Mouse (Mus musculus) liver, embryonic 16.5 days (tissue): ENCODE results near the gene Prss43. TPM values are rescaled to one million over a fixed set of nuclear protein-coding genes. Genes with fewer than 3 reads are reported as not detected.
"Not testable (repeated sequence)": the region's sequence is repeated elsewhere in the genome, so short reads cannot be mapped to it uniquely, and the experiment has no call there.

Experiments
- ATAC-seq: fragments of 200-750 bp; cut with Nextera tagmentation; 2 replicates; pipeline ENCODE4 v1.8.0; 2017; ENCODE audit warnings: low read depth, mild to moderate bottlenecking, moderate number of reproducible peaks, moderate library complexity
- H3K27ac ChIP-seq: fragments of 300-500 bp; sonication (generic); 2 replicates; pipeline ENCODE4 v1.5.1; 2014; ENCODE audit warnings: mild to moderate bottlenecking, low read length
- H3K27me3 ChIP-seq: fragments of 300-500 bp; sonication (generic); 2 replicates; pipeline ENCODE4 v1.6.1; 2014; ENCODE audit warnings: low read depth, low read length, mixed read lengths; ENCODE audit not compliant: control insufficient read depth, insufficient read depth
- H3K36me3 ChIP-seq: fragments of 300-500 bp; sonication (generic); 2 replicates; pipeline ENCODE4 v1.6.1; 2014; ENCODE audit warnings: mild to moderate bottlenecking; ENCODE audit not compliant: control insufficient read depth, insufficient read depth
- H3K4me1 ChIP-seq: fragments of 300-500 bp; sonication (generic); 2 replicates; pipeline ENCODE4 v1.6.1; 2014; ENCODE audit warnings: low read depth, low read length, mixed read lengths; ENCODE audit not compliant: control insufficient read depth
- H3K4me2 ChIP-seq: fragments of 300-500 bp; sonication (generic); 2 replicates; pipeline ENCODE4 v1.6.1; 2014; ENCODE audit warnings: low read depth, low read length, mixed read lengths
- H3K4me3 ChIP-seq: fragments of 300-500 bp; sonication (generic); 2 replicates; pipeline ENCODE4 v1.5.1; 2014; ENCODE audit warnings: low read depth, mild to moderate bottlenecking, low read length
- H3K9ac ChIP-seq: fragments of 300-500 bp; sonication (generic); 2 replicates; pipeline ENCODE4 v1.6.1; 2014; ENCODE audit warnings: low read depth, low read length
- H3K9me3 ChIP-seq: fragments of 300-500 bp; sonication (generic); replicated peaks from 2 replicates; pipeline ENCODE4 v1.6.1; 2016; ENCODE audit warnings: low read length; ENCODE audit not compliant: control insufficient read depth
- WGBS: fragments of 180-500 bp; shearing (Covaris S2); extraction: QIAGEN DNeasy Blood & Tissue Kit; methylation state at CpG from one replicate; pipeline ENCODE4 v1.1.7; 2014; ENCODE audit not compliant: insufficient replicate concordance; 5-methylcytosine and 5-hydroxymethylcytosine counted together
- polyA plus RNA-seq: library from polyadenylated mRNA; unstranded; fragments of >200 nt; fragmentation: Nextera tagmentation; extraction: Ambion mirVana; gene quantifications from 2 replicates; pipeline ENCODE4 v1.2.1, GENCODE M21; 2015

The Prss43 gene
- polyA plus RNA-seq, 1 experiment from 2014 or later: not detected

GRCm38 (mm10) chr9:110797013-110797412, 29.5 kb upstream of the Prss43 start:
- Histone ChIP-seq H3K36me3 (no peaks in the 10 kb centered on the region), H3K27me3 (no peaks in the 10 kb centered on the region), H3K9ac (no peak overlapping the region), H3K4me2 (no peak overlapping the region), H3K9me3 (no peaks in the 10 kb centered on the region), H3K4me1 (no peaks in the 10 kb centered on the region), H3K4me3 (no peak overlapping the region), H3K27ac (no peak overlapping the region)
- WGBS: 62% methylated on average over 10 of the region's 10 CpGs
- ATAC-seq: no peak

GRCm38 (mm10) chr9:110797866-110798265, 28.6 kb upstream of the Prss43 start, which contains the start of gene Prss42:
Gene Prss42, plus strand, starts transcription at chr9:110798166.
- no peaks in the 10 kb centered on the region for H3K4me1 ChIP-seq
- no peaks in the 10 kb centered on the region for H3K9me3 ChIP-seq
- no peak within 1 kb of the TSS for H3K4me2 ChIP-seq
- H3K27ac ChIP-seq: no peak within 1 kb of the TSS
- 81% methylated on average over 14 of the region's 14 CpGs for WGBS
- no peaks in the 10 kb centered on the region for H3K36me3 ChIP-seq
- no peak for ATAC-seq
- H3K9ac ChIP-seq: no peak within 1 kb of the TSS
- no peaks in the 10 kb centered on the region for H3K27me3 ChIP-seq
- H3K4me3 ChIP-seq: no peak within 1 kb of the TSS

- no peak for ATAC-seq
- H3K9me3 ChIP-seq: no peaks in the 10 kb centered on the region
- WGBS: 62% methylated on average over 8 of the region's 8 CpGs
Observed at GRCm38 (mm10) chr9:110800834-110801479, 25.5 kb upstream of the Prss43 start.

GRCm38 (mm10) chr9:110803294-110803693, 23.2 kb upstream of the Prss43 start:
- WGBS: 42% methylated on average over 4 of the region's 4 CpGs

More at GRCm38 (mm10) chr9:110800834-110801479, 25.5 kb upstream of the Prss43 start:
- Histone ChIP-seq H3K27ac (no peak overlapping the region), H3K4me2 (no peak overlapping the region), H3K27me3 (no peaks in the 10 kb centered on the region), H3K4me3 (no peak overlapping the region), H3K36me3 (no peaks in the 10 kb centered on the region), H3K4me1 (no peaks in the 10 kb centered on the region), H3K9ac (no peak overlapping the region)

GRCm38 (mm10) chr9:110810051-110810450, 16.4 kb upstream of the Prss43 start:
- 66% methylated on average over 4 of the region's 4 CpGs for WGBS
- no peaks in the 10 kb centered on the region for H3K27me3 ChIP-seq
- no peaks in the 10 kb centered on the region for H3K36me3 ChIP-seq
- no peak overlapping the region for H3K4me2 ChIP-seq
- H3K9me3 ChIP-seq: no peaks in the 10 kb centered on the region
- ATAC-seq: no peak
- no peaks in the 10 kb centered on the region for H3K4me1 ChIP-seq
- H3K9ac ChIP-seq: no peak overlapping the region
- no peak overlapping the region for H3K4me3 ChIP-seq
- H3K27ac ChIP-seq: no peak overlapping the region

More at GRCm38 (mm10) chr9:110803294-110803693, 23.2 kb upstream of the Prss43 start:
- no peak overlapping the region for H3K9ac ChIP-seq
- no peaks in the 10 kb centered on the region for H3K27me3 ChIP-seq
- no peaks in the 10 kb centered on the region for H3K4me1 ChIP-seq
- no peak for ATAC-seq
- H3K36me3 ChIP-seq: no peaks in the 10 kb centered on the region
- H3K27ac ChIP-seq: no peak overlapping the region
- no peak overlapping the region for H3K4me2 ChIP-seq
- no peaks in the 10 kb centered on the region for H3K9me3 ChIP-seq
- no peak overlapping the region for H3K4me3 ChIP-seq

GRCm38 (mm10) chr9:110813789-110814188, 12.7 kb upstream of the Prss43 start, which contains the start of gene Prss44:
Gene Prss44, plus strand, starts transcription at chr9:110813994.
- no peaks in the 10 kb centered on the region for H3K36me3 ChIP-seq
- H3K27me3 ChIP-seq: no peaks in the 10 kb centered on the region
- 51% methylated on average over 18 of the region's 18 CpGs for WGBS
- H3K4me3 ChIP-seq: no peak within 1 kb of the TSS
- no peak within 1 kb of the TSS for H3K4me2 ChIP-seq
- ATAC-seq: no peak
- H3K9me3 ChIP-seq: no peaks in the 10 kb centered on the region
- H3K4me1 ChIP-seq: no peaks in the 10 kb centered on the region
- H3K9ac ChIP-seq: no peak within 1 kb of the TSS
- no peak within 1 kb of the TSS for H3K27ac ChIP-seq

GRCm38 (mm10) chr9:110820546-110820945, 5.9 kb upstream of the Prss43 start:
- H3K27ac ChIP-seq, ATAC-seq, H3K36me3 ChIP-seq, H3K27me3 ChIP-seq, H3K9ac ChIP-seq, H3K4me2 ChIP-seq, H3K9me3 ChIP-seq, H3K4me3 ChIP-seq, H3K4me1 ChIP-seq: not testable (repeated sequence)

GRCm38 (mm10) chr9:110821436-110821835, 5.1 kb upstream of the Prss43 start:
- no peak overlapping the region for H3K4me3 ChIP-seq
- no peaks in the 10 kb centered on the region for H3K27me3 ChIP-seq
- H3K9ac ChIP-seq: no peak overlapping the region
- no peak overlapping the region for H3K27ac ChIP-seq
- no peak for ATAC-seq
- WGBS: 61% methylated on average over 7 of the region's 7 CpGs
- H3K4me2 ChIP-seq: no peak overlapping the region
- no peaks in the 10 kb centered on the region for H3K9me3 ChIP-seq
- no peaks in the 10 kb centered on the region for H3K36me3 ChIP-seq
- no peaks in the 10 kb centered on the region for H3K4me1 ChIP-seq

GRCm38 (mm10) chr9:110825426-110825825, 1.1 kb upstream of the Prss43 start:
- Histone ChIP-seq H3K27ac (no peak overlapping the region), H3K9ac (no peak overlapping the region)
- WGBS: 50% methylated on average over 4 of the region's 4 CpGs

More at GRCm38 (mm10) chr9:110825426-110825825, 1.1 kb upstream of the Prss43 start:
- Histone ChIP-seq H3K4me2 (no peak overlapping the region), H3K36me3 (no peaks in the 10 kb centered on the region), H3K4me1 (no peaks in the 10 kb centered on the region), H3K4me3 (no peak overlapping the region), H3K27me3 (no peaks in the 10 kb centered on the region; the same call in 1 of the 2 replicates), H3K9me3 (no peaks in the 10 kb centered on the region)
- ATAC-seq: no peak
